Mouse (Mus musculus): ENCODE results near the gene Exosc7.

The Exosc7 gene

DNA sequence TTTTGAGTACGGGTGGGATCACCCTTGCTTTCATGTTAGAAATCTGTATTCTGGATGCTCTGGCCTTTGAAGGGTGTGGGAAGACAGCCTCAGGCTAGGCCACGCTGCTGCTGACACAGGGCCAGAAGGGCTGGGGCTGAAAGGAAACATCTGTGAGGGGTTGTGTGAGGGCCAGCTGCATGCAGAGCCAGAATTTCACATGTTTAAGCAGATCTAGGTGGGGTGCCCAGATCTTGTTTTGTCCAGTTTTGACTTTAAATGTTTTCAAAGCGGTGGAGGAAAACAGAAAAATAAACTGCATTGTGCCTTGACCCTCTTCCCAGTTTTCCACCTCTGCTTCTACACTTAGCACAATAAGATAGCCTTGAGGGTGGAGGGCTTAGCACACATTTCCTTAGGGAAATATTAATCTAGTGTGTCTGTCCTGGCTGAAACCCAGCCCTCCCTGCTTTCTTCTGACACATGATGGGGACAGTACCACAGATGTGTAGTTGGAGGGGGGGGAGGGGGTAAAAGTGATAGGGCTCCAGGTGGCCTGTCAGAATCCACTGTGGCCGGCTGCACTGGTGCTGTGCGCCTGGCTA is 26.0 kb downstream of the Exosc7 start:
- DNase-seq (ENCODE audit: low spot score), result peak; percentile 74

GRCm38 (mm10) chr9:123139887-123140614 is 27.0 kb downstream of the Exosc7 start:
- no peak for DNase-seq (ENCODE audit: low spot score)

DNA sequence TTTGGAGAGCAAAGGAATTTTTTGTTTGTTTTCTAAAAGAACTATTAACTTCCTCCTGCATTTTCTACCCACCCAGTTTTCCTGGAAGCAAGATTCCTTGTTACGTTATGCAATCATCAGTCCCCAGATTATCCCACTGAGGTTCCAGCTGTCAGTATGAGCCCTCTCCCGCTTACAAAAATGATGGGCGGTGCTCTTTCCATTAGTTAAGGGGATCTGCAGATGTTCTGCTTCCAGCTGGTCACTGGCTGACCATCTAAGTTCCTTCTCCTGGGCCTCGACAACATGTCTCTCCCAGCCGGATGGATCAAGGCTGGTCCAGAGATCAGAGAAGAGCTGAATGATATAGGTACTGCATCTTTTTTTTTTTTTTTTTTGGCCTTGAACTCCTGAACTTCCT is 35.4 kb downstream of the Exosc7 start:
- DNase-seq (ENCODE audit: low spot score), result no peak

- peak; percentile 61 for DNase-seq (ENCODE audit: low spot score)
Measured at GRCm38 (mm10) chr9:123150241-123151020, 37.4 kb downstream of the Exosc7 start, which contains the start of gene Clec3b. Gene Clec3b, plus strand, starts transcription at chr9:123150946.

DNA sequence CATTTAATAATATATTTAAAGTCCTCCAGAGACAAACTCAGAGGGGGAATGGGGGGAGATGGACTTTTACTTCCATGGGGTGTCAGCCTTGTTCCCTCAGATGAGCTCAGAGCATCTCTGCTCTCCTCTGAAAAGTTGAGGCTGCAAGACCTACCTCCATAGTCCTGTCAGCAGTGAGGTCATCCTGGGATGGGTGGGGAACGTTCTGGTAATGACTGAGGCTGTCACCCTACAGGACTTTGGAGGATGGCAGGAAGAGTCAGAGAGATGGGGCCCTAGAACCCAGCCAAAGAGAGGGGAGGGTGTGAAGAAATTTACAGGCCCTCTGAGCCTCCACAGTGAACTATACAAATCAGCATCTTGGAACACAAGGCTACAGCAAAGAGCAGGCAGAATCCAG is 38.5 kb downstream of the Exosc7 start:
- DNase-seq (ENCODE audit: low spot score), result no peak

- no peak for DNase-seq (ENCODE audit: low spot score)
Measured at GRCm38 (mm10) chr9:123152026-123152425, 39.0 kb downstream of the Exosc7 start.

DNA sequence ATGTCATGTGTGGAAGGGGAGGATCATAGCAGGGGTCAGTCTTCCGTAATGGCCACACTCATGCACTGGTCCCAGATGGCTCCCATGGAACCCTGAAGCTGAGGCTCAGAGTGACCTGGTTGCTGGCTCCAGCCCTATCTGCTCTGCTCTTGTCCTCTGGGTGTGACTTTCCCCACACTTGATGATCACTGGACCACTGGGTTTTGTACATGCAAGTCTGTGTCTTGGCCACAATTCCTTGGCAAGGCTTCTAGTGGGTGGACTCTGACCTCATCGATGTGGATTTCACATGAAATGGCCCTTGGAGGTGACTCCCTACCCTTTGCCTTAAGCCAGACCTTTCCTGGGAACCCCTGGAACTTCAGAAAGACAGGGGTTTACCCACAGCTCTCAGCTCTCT is 40.1 kb downstream of the Exosc7 start:
- no peak for DNase-seq (ENCODE audit: low spot score)

DNA sequence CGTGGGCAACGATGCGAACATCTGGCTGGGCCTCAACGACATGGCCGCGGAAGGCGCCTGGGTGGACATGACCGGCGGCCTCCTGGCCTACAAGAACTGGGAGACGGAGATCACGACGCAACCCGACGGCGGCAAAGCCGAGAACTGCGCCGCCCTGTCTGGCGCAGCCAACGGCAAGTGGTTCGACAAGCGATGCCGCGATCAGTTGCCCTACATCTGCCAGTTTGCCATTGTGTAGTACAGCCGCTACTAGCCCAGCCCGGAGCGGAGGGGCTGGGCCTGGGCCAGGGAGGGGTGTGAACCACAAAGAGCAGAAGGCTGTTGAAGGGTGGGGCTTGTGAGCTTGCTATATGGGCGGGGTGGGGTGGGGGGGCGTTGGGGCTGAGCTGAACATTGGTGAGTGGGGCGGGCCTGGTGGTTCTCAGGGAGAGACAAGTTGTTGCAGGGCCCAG is 43.9 kb downstream of the Exosc7 start:
- DNase-seq (ENCODE audit: low spot score), result peak; percentile 79

GRCm38 (mm10) chr9:123157699-123158098 is 44.7 kb downstream of the Exosc7 start:
- DNase-seq (ENCODE audit: low spot score), result no peak

GRCm38 (mm10) chr9:123158125-123158836 is 45.3 kb downstream of the Exosc7 start:
- DNase-seq (ENCODE audit: low spot score), result no peak

GRCm38 (mm10) chr9:123159330-123159729 is 46.3 kb downstream of the Exosc7 start:
- DNase-seq (ENCODE audit: low spot score), result peak; percentile 81

- no peak for DNase-seq (ENCODE audit: low spot score)
Measured at GRCm38 (mm10) chr9:123161792-123162191, 48.8 kb downstream of the Exosc7 start.

DNA sequence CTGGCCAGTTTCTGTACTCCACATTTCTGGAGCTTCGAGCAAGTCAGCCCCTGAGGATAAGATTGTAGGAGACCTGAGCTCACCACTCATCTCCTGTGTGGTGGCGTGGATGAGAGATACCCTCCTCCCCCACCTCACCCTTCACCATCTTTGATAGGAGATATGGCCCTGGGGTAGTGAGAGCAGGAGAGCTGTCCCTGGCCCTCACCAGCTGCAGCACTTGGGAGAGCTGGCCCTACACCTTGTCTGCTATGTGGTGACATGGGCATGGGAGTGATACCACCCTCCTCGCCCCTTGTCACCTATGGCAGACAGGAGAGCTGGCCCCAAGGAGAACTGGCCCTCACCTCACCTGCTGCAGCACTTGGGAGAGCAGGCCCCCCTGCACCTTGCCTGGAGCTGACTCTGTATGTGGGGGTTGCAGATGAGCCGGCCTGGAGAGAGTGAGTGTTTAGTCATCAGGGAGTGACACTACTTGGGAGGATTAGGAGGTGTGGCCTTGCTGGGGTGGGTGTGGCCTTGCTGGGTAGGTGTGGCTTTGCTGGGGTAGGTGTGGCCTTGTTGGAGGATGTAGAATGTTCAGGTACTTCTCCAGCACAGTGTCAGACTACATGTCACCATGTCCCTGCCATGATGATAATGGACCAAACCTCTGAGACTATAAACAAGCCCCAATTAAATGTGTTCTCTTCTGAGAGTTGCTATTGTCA is 50.1 kb downstream of the Exosc7 start:
- DNase-seq (ENCODE audit: low spot score), result no peak

DNA sequence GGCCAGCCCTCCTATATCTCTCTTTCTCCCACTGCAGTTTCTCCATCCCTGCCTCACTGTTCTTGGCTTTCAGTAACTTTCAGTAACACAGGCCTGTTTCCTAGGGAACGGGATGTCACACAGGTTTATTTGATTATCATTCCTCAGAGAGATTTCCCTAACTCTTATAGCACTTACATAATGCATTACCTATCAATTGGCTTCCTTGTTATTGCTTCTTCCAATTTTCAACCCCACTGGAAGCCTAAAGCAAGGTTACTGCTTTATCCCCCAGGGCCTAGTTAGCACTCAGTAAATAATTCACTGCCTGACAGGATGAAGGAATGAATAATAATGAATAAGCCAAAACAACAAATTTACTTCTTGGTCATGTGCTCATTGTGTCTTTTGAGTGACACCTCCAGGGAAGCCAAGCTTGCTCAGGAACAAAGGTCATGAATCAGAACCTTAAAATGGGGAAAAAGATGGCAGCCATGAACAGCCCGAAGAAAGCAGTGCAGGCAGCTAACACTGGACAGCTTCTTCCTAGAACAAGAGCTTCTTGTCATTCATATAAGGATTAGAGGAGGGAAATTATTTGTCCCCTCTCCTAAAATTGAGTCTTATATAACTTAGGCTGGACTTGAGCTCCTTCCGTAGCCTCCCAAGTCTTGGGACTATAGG is 52.9 kb downstream of the Exosc7 start:
- DNase-seq (ENCODE audit: low spot score), result no peak

- no peak for DNase-seq (ENCODE audit: low spot score)
Measured at GRCm38 (mm10) chr9:123173760-123174159, 60.7 kb downstream of the Exosc7 start.

DNA sequence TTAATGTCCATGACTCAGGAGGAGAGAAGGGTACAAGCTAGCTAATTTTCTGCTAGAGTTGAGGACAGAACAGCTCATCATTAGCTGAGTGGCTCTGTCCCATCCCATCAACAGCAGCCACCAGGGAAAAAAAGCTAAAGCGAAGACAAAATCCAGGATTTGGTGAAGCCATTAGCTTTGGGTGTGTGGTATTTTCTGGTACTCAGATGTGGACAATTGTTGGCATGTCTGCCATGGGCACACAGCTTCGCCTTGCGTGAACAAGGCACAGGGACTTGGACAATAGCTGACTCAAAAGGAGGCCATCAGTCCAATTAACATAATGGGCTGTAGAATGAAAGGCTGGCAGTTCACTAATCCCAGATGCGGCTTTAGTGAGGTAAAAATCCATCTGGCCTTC is 61.3 kb downstream of the Exosc7 start:
- DNase-seq (ENCODE audit: low spot score), result no peak

DNA sequence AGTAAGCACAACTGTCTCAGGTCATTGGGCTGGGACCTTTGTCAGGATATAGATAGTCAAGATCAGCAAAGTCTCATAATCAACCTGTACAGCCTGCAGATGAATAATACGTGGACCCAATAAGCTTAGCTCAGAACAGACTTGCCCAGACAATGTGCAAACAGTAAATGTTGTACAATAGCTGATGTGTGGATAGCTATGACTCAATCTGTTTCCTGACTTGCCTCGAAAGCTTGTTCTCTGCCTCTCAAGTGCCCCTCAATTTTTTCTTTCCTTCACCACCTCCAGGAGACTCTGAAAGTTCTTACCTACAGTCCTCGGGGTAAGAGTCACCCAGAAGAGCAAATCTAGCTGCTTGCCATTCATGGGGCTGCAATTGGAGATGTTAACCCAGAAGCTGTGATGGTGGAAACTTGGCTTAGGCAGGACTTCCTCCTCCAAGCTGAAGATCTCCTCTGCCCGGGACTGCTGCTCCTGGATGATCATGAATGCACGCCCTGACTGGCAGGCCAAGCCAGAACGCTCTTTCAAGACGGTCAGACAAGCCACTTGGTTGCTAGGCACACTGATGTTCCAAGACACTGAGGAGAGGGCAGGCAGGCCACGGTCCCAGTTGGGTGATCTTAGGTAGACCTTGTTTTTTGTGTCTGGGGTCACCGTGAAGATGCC is 64.5 kb downstream of the Exosc7 start:
- DNase-seq (ENCODE audit: low spot score), result no peak

GRCm38 (mm10) chr9:123180003-123180402 is 67.0 kb downstream of the Exosc7 start:
- DNase-seq (ENCODE audit: low spot score), result no peak

- DNase-seq (ENCODE audit: low spot score), result no peak
Measured at GRCm38 (mm10) chr9:123183226-123183625, 70.2 kb downstream of the Exosc7 start.

DNA sequence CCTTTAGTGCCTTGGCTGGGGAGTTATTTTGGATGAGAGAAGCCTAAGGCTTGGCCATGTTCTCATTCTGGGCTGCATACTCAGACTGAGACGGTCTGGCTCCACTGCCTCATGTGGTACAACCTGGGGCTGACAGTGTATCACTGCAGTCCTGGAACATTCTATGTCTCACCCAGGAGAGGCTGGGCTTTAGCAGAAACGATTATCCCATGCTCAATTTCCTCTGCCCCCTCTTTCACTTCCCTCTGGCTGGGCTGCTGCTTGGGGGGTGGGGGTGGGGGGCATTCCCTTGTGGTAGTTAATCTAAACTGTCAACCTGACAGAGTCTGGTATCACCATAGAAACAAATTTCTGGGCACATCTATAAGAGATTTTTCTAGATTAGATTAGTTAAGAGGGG is 72.5 kb downstream of the Exosc7 start:
- DNase-seq (ENCODE audit: low spot score), result no peak

Data from testis, postnatal 10 days (tissue).